Mouse (Mus musculus) heart, postnatal 0 days (tissue): ENCODE measurements around the gene Add2.
"Not testable (repeated sequence)": the region's sequence is repeated elsewhere in the genome, so short reads cannot be mapped to it uniquely, and the experiment has no call there.

Experiments used
- CTCF ChIP-seq: IDR thresholded peaks from 2 replicates; pipeline ENCODE4 v1.5.1; 2016; ENCODE audit warnings: antibody characterized with exemption, control low read depth, low read depth
- EP300 ChIP-seq: IDR thresholded peaks from 2 replicates; pipeline ENCODE4 v1.6.1; 2016; ENCODE audit warnings: antibody characterized with exemption, low read depth

DNA sequence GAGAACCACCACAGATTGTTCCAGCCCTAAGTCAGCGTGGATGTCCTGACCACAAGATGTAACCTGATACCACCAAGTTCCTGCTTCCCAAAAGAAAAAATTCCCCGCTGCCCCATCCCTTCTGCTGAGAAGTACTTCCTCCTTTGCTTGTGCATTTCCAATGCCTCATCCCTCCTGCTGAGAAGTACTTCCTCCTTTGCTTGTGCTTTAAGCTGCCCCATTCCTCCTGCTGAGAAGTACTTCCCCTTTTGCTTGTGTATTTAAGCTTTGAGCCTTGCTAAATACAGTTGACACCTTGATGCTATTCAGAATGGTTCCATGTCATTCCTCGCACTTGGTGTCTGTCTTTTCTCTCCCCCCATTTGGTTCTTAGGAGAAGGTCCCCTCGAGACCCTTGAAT, 49.7 kb upstream of the Add2 start:
- TF ChIP-seq CTCF, EP300: not testable (repeated sequence)
